In genomic region chr13:40734316-40734965, GRCm38 (mm10) we compare ENCODE assay signal across 8 mouse cellular contexts. TPM values are rescaled to one million over a fixed set of nuclear protein-coding genes. Genes with fewer than 3 reads are reported as not detected.
A peak's percentile ranks its signal among the peaks of the same experiment; 100 is the strongest.
DNase-seq lines count a peak whose midpoint lies in the region; ATAC-seq and TF ChIP-seq lines count a peak whose summit lies in the region.

No protein-coding gene starts in this region.

- H3K36me3 ChIP-seq in heart, embryonic 12.5 days = no peaks in the 10 kb centered on the region
- H3K36me3 ChIP-seq in hindbrain, embryonic 15.5 days = no peaks in the 10 kb centered on the region
- no peaks in the 10 kb centered on the region for H3K36me3 ChIP-seq in midbrain, postnatal 0 days (ENCODE audit: insufficient read depth, low read length)

- H3K4me2 ChIP-seq in heart, embryonic 12.5 days = peak overlapping the region; percentile 90
- H3K4me2 ChIP-seq in hindbrain, embryonic 15.5 days = peak overlapping the region; percentile 60
- H3K4me2 ChIP-seq in midbrain, postnatal 0 days (ENCODE audit: low read depth, low read length, poor library complexity, severe bottlenecking) = peak overlapping the region; percentile 43

- WGBS in heart, embryonic 12.5 days = under 1% methylated on average over 33 of the region's 33 CpGs
- under 1% methylated on average over 33 of the region's 33 CpGs for WGBS in hindbrain, embryonic 15.5 days
- under 1% methylated on average over 33 of the region's 33 CpGs for WGBS in midbrain, postnatal 0 days

- DNase-seq in heart, adult 9 months (ENCODE audit: low spot score in 2 of 2) = no peak
- no peak for DNase-seq in midbrain, postnatal 0 days (ENCODE audit: low spot score)

- no peak for TF ChIP-seq CTCF in midbrain, postnatal 0 days (IDR thresholded peaks at IDR 0.05)

- H3K4me1 ChIP-seq in heart, embryonic 12.5 days (replicated peaks) = peaks cover 51% of the 10 kb centered on the region
- peaks cover 15% of the 10 kb centered on the region for H3K4me1 ChIP-seq in brown adipose tissue, adult 24 weeks (ENCODE audit: control insufficient read depth, insufficient read depth, insufficient read length, low read length)
- H3K4me1 ChIP-seq in hindbrain, embryonic 15.5 days (replicated peaks) = peaks cover 46% of the 10 kb centered on the region
- no peaks in the 10 kb centered on the region for H3K4me1 ChIP-seq in midbrain, postnatal 0 days (ENCODE audit: insufficient read depth, low read length)

- peak overlapping the region; percentile 46 for H3K4me3 ChIP-seq in heart, embryonic 12.5 days
- H3K4me3 ChIP-seq in brown adipose tissue, adult 24 weeks (ENCODE audit: insufficient read depth, low read depth, low read length) = peak overlapping the region; percentile 24; the same call in 1 of the 2 replicates
- H3K4me3 ChIP-seq in hindbrain, embryonic 15.5 days = peak overlapping the region; percentile 48
- peak overlapping the region; percentile 21 for H3K4me3 ChIP-seq in midbrain, postnatal 0 days (ENCODE audit: low read depth, low read length)

- no peak for ATAC-seq in heart, embryonic 12.5 days (ENCODE audit: insufficient number of reproducible peaks, low FRiP score)
- ATAC-seq in hindbrain, embryonic 15.5 days (ENCODE audit: low FRiP score, low read depth) = no peak
- no peak for ATAC-seq in midbrain, postnatal 0 days (ENCODE audit: low FRiP score)
- no peak for ATAC-seq in CD4-positive, CD25-positive, alpha-beta regulatory T cell, adult 4 months
- ATAC-seq in megakaryocyte progenitor cell, adult 5-6 weeks (replicated peaks; ENCODE audit: poor library complexity) = no peak
- ATAC-seq in inflammation-experienced regulatory T-cells, adult 6 months = no peak

- no peaks in the 10 kb centered on the region for H3K9me3 ChIP-seq in heart, embryonic 12.5 days (replicated peaks)
- no peaks in the 10 kb centered on the region for H3K9me3 ChIP-seq in hindbrain, embryonic 15.5 days
- no peaks in the 10 kb centered on the region for H3K9me3 ChIP-seq in midbrain, postnatal 0 days (ENCODE audit: low read length)

- H3K27ac ChIP-seq in heart, embryonic 12.5 days (ENCODE audit: poor library complexity, severe bottlenecking) = no peak overlapping the region
- no peak overlapping the region for H3K27ac ChIP-seq in brown adipose tissue, adult 24 weeks (replicated peaks; ENCODE audit: low read depth, low read length)
- H3K27ac ChIP-seq in hindbrain, embryonic 15.5 days (replicated peaks) = no peak overlapping the region
- H3K27ac ChIP-seq in midbrain, postnatal 0 days (ENCODE audit: low read depth, low read length) = no peak overlapping the region

- H3K9ac ChIP-seq in heart, embryonic 12.5 days = no peak overlapping the region
- H3K9ac ChIP-seq in hindbrain, embryonic 15.5 days = no peak overlapping the region
- H3K9ac ChIP-seq in midbrain, postnatal 0 days (replicated peaks; ENCODE audit: low read length, poor library complexity, severe bottlenecking) = no peak overlapping the region

- peaks cover 91% of the 10 kb centered on the region for H3K27me3 ChIP-seq in heart, embryonic 12.5 days (replicated peaks)
- H3K27me3 ChIP-seq in hindbrain, embryonic 15.5 days = peaks cover 61% of the 10 kb centered on the region
- peaks cover 72% of the 10 kb centered on the region for H3K27me3 ChIP-seq in midbrain, postnatal 0 days (ENCODE audit: insufficient read depth, low read length)

RNA-seq across cellular contexts. Expression of gene Tfap2a, which starts 3.7 kb away (rescaled TPM):
- polyA plus RNA-seq in heart, embryonic 12.5 days (2016; fragmentation: Nextera tagmentation; extraction: Ambion mirVana) = 0.13 and 0.19 TPM in 2 replicates
- 0.40 TPM in 1 of 2 replicates, not detected in the other for polyA plus RNA-seq in brown adipose tissue, adult 24 weeks (2012; ENCODE audit: insufficient read depth, insufficient read length, missing spikeins)
- 10.5 and 11.5 TPM in 2 replicates for polyA plus RNA-seq in hindbrain, embryonic 15.5 days (2015; fragmentation: Nextera tagmentation; extraction: Ambion mirVana)
- 1.3 and 4.0 TPM in 2 replicates for total RNA-seq in midbrain, postnatal 0 days (2014; rRNA removed)
- polyA plus RNA-seq in midbrain, postnatal 0 days (2015; fragmentation: Nextera tagmentation; extraction: Ambion mirVana) = 1.3 and 2.0 TPM in 2 replicates
- polyA plus RNA-seq in CD4-positive, CD25-positive, alpha-beta regulatory T cell, adult 4 months (2017; shearing (Covaris generic)) = under 1 TPM in 1 of 2 experiments, not detected in 1; 0.20 TPM
- 0.07 and 0.22 TPM in 2 replicates for total RNA-seq in megakaryocyte progenitor cell, adult 5-6 weeks (2015)
- total RNA-seq in megakaryocyte progenitor cell, adult 5-6 weeks (2017) = not detected in 2 replicates
- polyA plus RNA-seq in inflammation-experienced regulatory T-cells, adult 6 months (2017; shearing (Covaris generic)) = not detected
